17 mouse cellular contexts compared by ENCODE assay signal in the genomic region with DNA sequence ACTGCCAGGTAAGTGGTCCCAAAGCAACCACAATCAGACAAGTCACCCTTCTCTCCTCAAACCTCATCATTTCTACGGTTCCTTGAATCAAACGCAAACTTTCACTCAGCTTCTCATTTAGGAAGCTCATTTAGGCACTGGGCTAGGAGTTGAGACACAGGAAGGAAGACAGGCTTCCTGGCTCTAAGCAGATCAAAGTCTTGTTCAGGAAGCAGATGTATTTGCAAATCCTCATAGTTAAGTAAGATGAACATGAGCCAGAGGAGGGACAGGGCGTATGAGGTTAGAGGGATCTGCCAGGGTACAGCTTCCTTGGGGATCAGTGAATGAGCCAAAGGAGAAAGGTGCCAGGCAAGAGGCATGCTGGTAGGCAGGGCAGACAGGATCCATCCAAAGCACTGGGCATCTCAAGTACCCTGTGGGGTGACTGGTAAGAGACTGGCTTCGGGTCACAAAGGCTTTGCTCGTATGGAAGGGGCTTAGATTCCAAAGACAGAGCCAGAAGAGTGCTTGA. TPM values are rescaled to one million over a fixed set of nuclear protein-coding genes. Genes with fewer than 3 reads are reported as not detected.
A peak's percentile ranks its signal among the peaks of the same experiment; 100 is the strongest.
DNase-seq lines count a peak whose midpoint lies in the region; ATAC-seq and TF ChIP-seq lines count a peak whose summit lies in the region.
"Had no signal": no experiment of that assay in that cellular context is flagged by ENCODE, and none has a peak within 500 bp of the region (broad histone marks: within the 10 kb centered on the region; RNA-seq: fewer than 3 reads in every experiment).

No protein-coding gene starts in this region.

- H3K4me1 ChIP-seq in kidney, postnatal 0 days (replicated peaks; ENCODE audit: insufficient read depth, low read length): no peaks in the 10 kb centered on the region
- no peaks in the 10 kb centered on the region for H3K4me1 ChIP-seq in forebrain, postnatal 0 days (ENCODE audit: insufficient read depth)
- H3K4me1 ChIP-seq: limb, embryonic 12.5 days; neural tube, embryonic 13.5 days had no signal

- H3K4me2 ChIP-seq in kidney, postnatal 0 days (ENCODE audit: low read length): no peak overlapping the region
- no peak overlapping the region for H3K4me2 ChIP-seq in forebrain, postnatal 0 days (ENCODE audit: low read depth)
- H3K4me2 ChIP-seq: limb, embryonic 12.5 days; neural tube, embryonic 13.5 days had no signal

- no peaks in the 10 kb centered on the region for H3K27me3 ChIP-seq in kidney, postnatal 0 days (ENCODE audit: insufficient read depth, low read length)
- H3K27me3 ChIP-seq in forebrain, postnatal 0 days (ENCODE audit: insufficient read depth, low read length): no peaks in the 10 kb centered on the region
- H3K27me3 ChIP-seq: limb, embryonic 12.5 days; neural tube, embryonic 13.5 days; Patski had no signal

- peaks cover 39% of the 10 kb centered on the region for H3K36me3 ChIP-seq in kidney, postnatal 0 days (ENCODE audit: insufficient read depth, low read length)
- H3K36me3 ChIP-seq in forebrain, postnatal 0 days (ENCODE audit: insufficient read depth): peaks cover 68% of the 10 kb centered on the region

- H3K27ac ChIP-seq in kidney, postnatal 0 days: no peak overlapping the region
- H3K27ac ChIP-seq in forebrain, postnatal 0 days (ENCODE audit: low read depth, low read length): no peak overlapping the region
- H3K27ac ChIP-seq: limb, embryonic 12.5 days; neural tube, embryonic 13.5 days had no signal

- no peak overlapping the region for H3K9ac ChIP-seq in kidney, postnatal 0 days (ENCODE audit: low read depth, low read length)
- no peak overlapping the region for H3K9ac ChIP-seq in forebrain, postnatal 0 days
- H3K9ac ChIP-seq: limb, embryonic 12.5 days; neural tube, embryonic 13.5 days had no signal

- H3K4me3 ChIP-seq in kidney, postnatal 0 days (replicated peaks; ENCODE audit: low read depth, low read length): no peak overlapping the region
- no peak overlapping the region for H3K4me3 ChIP-seq in forebrain, postnatal 0 days (ENCODE audit: low read depth, low read length)
- H3K4me3 ChIP-seq: limb, embryonic 12.5 days; neural tube, embryonic 13.5 days had no signal

- ATAC-seq in kidney, postnatal 0 days (replicated peaks; ENCODE audit: low FRiP score, low read depth): no peak
- peak; percentile 87 for ATAC-seq in granulocyte monocyte progenitor cell, adult 5-6 weeks (replicated peaks; ENCODE audit: poor library complexity, severe bottlenecking)
- no peak for ATAC-seq in forebrain, postnatal 0 days
- ATAC-seq: forebrain, embryonic 16.5 days; Patski had no signal

- H3K9me3 ChIP-seq in kidney, postnatal 0 days (replicated peaks; ENCODE audit: low read length): no peaks in the 10 kb centered on the region
- H3K9me3 ChIP-seq in forebrain, postnatal 0 days (ENCODE audit: low read length): no peaks in the 10 kb centered on the region
- H3K9me3 ChIP-seq: limb, embryonic 12.5 days; neural tube, embryonic 13.5 days had no signal

- DNase-seq in kidney, postnatal 0 days (ENCODE audit: low spot score): peak; percentile 17
- no peak for DNase-seq in kidney, adult 9 months
- DNase-seq in CD4-positive, CD25-positive, alpha-beta regulatory T cell, adult 2 months (ENCODE audit: low read depth, low spot score): peak; percentile 30
- DNase-seq in lung, postnatal 36 days: peak; percentile 35
- no peak for DNase-seq in heart, adult 18-20 months
- DNase-seq in forebrain, postnatal 0 days: no peak
- no peak for DNase-seq in cerebellum, adult 8-10 months
- DNase-seq: cerebellum, adult 9-10 months; embryo, embryonic 11 days; right cerebral cortex, adult 18-20 months had no signal

- TF ChIP-seq CTCF in kidney, postnatal 0 days (IDR thresholded peaks at IDR 0.05; ENCODE audit: low read depth): no peak
- no peak for TF ChIP-seq CTCF in forebrain, postnatal 0 days (IDR thresholded peaks at IDR 0.05; ENCODE audit: low read depth)

- 68% methylated on average over 5 of the region's 5 CpGs for WGBS in kidney, postnatal 0 days
- 86% methylated on average over 5 of the region's 5 CpGs for WGBS in forebrain, postnatal 0 days

RNA-seq across cellular contexts. Expression of gene Cabp7, which starts 38.1 kb away (rescaled TPM):
- polyA plus RNA-seq in kidney, postnatal 0 days (2015; fragmentation: Nextera tagmentation; extraction: Ambion mirVana): 0.08 and 0.09 TPM in 2 replicates
- not detected in 2 replicates for total RNA-seq in granulocyte monocyte progenitor cell, adult 5-6 weeks (2014; fragmentation: Nextera tagmentation)
- total RNA-seq in granulocyte monocyte progenitor cell, adult 5-6 weeks (2017): not detected in 2 replicates
- not detected for total RNA-seq in heart, adult 18-20 months (2021)
- total RNA-seq in forebrain, postnatal 0 days (2014; rRNA removed): 5.3 and 5.5 TPM in 2 replicates
- 1.3 and 1.6 TPM in 2 replicates for polyA plus RNA-seq in forebrain, postnatal 0 days (2015; fragmentation: Nextera tagmentation; extraction: Ambion mirVana)
- total RNA-seq: heart, postnatal 25 days had no signal
- polyA plus RNA-seq: large intestine, adult 2 months had no signal

Comparison
In these comparisons a context has a peak if more than half of its experiments do, and no peak if none do; other contexts are left out.
1. DNase-seq: peak in kidney, postnatal 0 days (single experiment), CD4-positive, CD25-positive, alpha-beta regulatory T cell, adult 2 months (single experiment) and lung, postnatal 36 days (single experiment); none in kidney, adult 9 months (single experiment), heart, adult 18-20 months (0 of 2), forebrain, postnatal 0 days (single experiment) and cerebellum, adult 8-10 months (single experiment).